Mouse (Mus musculus) cerebellum, adult (tissue): ENCODE measurements around the gene Zfp219.
A peak's percentile ranks its signal among the peaks of the same experiment; 100 is the strongest.

Experiments
- ATAC-seq: cut with Nextera tagmentation; 2 replicates; pipeline ENCODE4 v1.9.2; 2017; ENCODE audit warnings: mild to moderate bottlenecking, moderate library complexity, mixed read lengths; ENCODE audit not compliant: insufficient number of reproducible peaks, low FRiP score, low TSS enrichment

Zfp219 gene

GRCm38 (mm10) chr14:52005616-52006015 is 14.9 kb downstream of the Zfp219 start:
- no peak for ATAC-seq

GRCm38 (mm10) chr14:52005141-52005540 is 15.4 kb downstream of the Zfp219 start:
- no peak for ATAC-seq

- ATAC-seq = peak; percentile 59
These were observed 16.5 kb downstream of the Zfp219 start for GRCm38 (mm10) chr14:52003981-52004495.

- no peak for ATAC-seq
These were observed 23.1 kb downstream of the Zfp219 start for GRCm38 (mm10) chr14:51997483-51997882.

- ATAC-seq = 0 out of 2 replicates have a peak, but pooled peaks have one; percentile 15
These were observed 23.7 kb downstream of the Zfp219 start for GRCm38 (mm10) chr14:51996866-51997265.

GRCm38 (mm10) chr14:51996231-51996841 is 24.2 kb downstream of the Zfp219 start:
- no peak for ATAC-seq

GRCm38 (mm10) chr14:51995219-51995871 is 25.2 kb downstream of the Zfp219 start:
- no peak for ATAC-seq

- no peak for ATAC-seq
These were observed 26.1 kb downstream of the Zfp219 start for GRCm38 (mm10) chr14:51994453-51994852.

- ATAC-seq = no peak
These were observed 31.0 kb downstream of the Zfp219 start for GRCm38 (mm10) chr14:51989461-51989970.

GRCm38 (mm10) chr14:51988731-51989130 is 31.8 kb downstream of the Zfp219 start:
- ATAC-seq = no peak

- no peak for ATAC-seq
These were observed 33.4 kb downstream of the Zfp219 start for GRCm38 (mm10) chr14:51987177-51987576.

GRCm38 (mm10) chr14:51986153-51986505 is 34.4 kb downstream of the Zfp219 start:
- ATAC-seq = no peak

- ATAC-seq = peak; percentile 41
These were observed 35.0 kb downstream of the Zfp219 start for GRCm38 (mm10) chr14:51985301-51986152.

GRCm38 (mm10) chr14:51984247-51985231 is 36.0 kb downstream of the Zfp219 start, which contains the start of gene Arhgef40:
TSS of gene Arhgef40 (plus strand) at chr14:51984719.
- ATAC-seq = peak; percentile 46

GRCm38 (mm10) chr14:51983855-51984246 is 36.7 kb downstream of the Zfp219 start:
- ATAC-seq = no peak

- no peak for ATAC-seq
These were observed 37.3 kb downstream of the Zfp219 start for GRCm38 (mm10) chr14:51983251-51983650.

- no peak for ATAC-seq
These were observed 41.3 kb downstream of the Zfp219 start for GRCm38 (mm10) chr14:51979252-51979651.

GRCm38 (mm10) chr14:51967400-51967799 is 53.1 kb downstream of the Zfp219 start:
- ATAC-seq = no peak

GRCm38 (mm10) chr14:51960316-51960715 is 60.2 kb downstream of the Zfp219 start:
- no peak for ATAC-seq
